Mouse (Mus musculus): ENCODE data around the gene Mon2. TPM values are rescaled to one million over a fixed set of nuclear protein-coding genes. Genes with fewer than 3 reads are reported as not detected.

Mon2 gene
- total and polyA plus RNA-seq, 3 experiments: 33.8 to 38.6 TPM; not detected in 1

DNA sequence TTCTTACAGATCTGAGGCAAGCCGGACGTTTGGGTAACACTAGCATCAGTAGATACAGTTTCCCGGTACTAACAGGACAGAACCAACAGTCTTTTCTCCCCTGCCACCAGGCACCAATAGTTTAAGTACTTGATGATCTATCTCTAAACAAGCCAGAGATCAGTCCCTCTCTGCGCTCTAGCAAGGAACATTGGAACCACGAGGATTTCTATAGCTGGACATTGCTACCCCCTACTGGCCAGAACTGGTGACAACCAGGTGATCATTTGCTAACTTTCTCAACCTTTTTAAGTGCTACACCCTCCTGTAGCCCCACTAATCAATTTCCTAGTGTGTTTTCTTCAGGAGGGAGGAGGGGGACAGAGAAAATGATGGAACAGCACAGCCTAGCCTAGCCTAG, 15.4 kb upstream of the Mon2 start (continued):
- no peak for TF ChIP-seq POLR2A (IDR thresholded peaks at IDR 0.05; ENCODE audit: control insufficient read depth in 1 of 2, insufficient read depth in 1 of 2, low read depth in 1 of 2, low read length in 2 of 2, poor library complexity in 1 of 2)
- peak; percentile 97 for TF ChIP-seq RAD21 (IDR thresholded peaks at IDR 0.05; ENCODE audit: low read depth, low read length)

DNA sequence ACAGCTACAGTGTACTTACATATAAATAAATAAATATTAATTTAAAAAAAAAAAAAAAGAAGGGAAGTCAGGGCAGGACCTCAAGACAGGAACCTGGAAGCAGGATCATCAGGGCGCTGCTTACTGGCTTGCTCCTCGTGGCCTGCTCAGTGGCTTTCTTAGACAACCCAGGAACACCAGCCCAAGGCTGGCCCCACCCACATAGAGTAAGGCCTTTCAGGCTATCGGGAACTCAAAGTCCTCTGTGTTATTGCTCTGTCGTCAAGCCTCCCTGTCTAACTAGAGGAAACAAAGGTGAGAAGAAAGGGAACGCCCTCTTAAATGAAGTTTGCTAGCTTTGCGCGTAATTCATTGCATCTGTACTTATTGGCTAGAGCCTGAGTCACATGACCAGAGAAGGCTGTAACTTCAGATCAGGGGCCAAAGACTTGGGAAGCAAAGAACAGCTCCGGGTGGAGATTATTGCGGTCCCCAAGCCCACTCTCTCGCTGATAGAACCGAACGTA, 13.2 kb upstream of the Mon2 start:
- no peaks in the 10 kb centered on the region for H3K27me3 ChIP-seq (ENCODE audit: control insufficient read depth in 1 of 2, insufficient read depth in 2 of 2, low read length in 2 of 2)
- DNase-seq (ENCODE audit: low read depth, low spot score): no peak

DNA sequence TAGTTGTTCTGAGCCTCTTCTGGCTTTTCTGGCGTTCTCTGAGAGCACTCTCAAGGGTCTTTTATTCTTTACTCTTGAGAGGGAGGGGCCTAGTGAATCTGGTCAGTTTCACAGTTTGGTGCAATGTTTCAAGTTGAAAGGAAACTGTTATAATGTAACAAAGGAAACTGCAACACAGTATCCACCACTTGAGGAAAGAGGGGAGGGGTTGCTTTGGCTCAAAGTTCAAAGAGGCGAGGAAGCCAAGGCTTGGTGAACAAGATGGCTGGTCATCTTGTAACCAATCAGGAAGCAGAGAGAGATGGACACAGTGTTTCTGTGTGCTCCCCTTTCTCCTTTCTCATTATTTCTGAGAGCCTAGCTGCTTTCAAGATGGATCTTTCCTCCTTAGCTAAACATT, 10.5 kb upstream of the Mon2 start:
- no peak overlapping the region for H3K4me3 ChIP-seq (ENCODE audit: control insufficient read depth in 1 of 2, insufficient read depth in 1 of 2, low read depth in 2 of 2, low read length in 2 of 2)
- no peak overlapping the region for H3K27ac ChIP-seq (ENCODE audit: control insufficient read depth, low read depth, low read length)
- no peak for DNase-seq (ENCODE audit: low read depth, low spot score)
- H3K79me2 ChIP-seq (ENCODE audit: control insufficient read depth, insufficient read depth, low read length, poor library complexity): no peaks in the 10 kb centered on the region
- H3K9ac ChIP-seq (ENCODE audit: control insufficient read depth, low read depth, low read length, poor library complexity, severe bottlenecking): no peak overlapping the region
- H3K4me1 ChIP-seq (ENCODE audit: control insufficient read depth in 1 of 2, insufficient read depth in 2 of 2, low read length in 2 of 2): peaks cover 0 to 3% of the 10 kb centered on the region in 2 experiments; a peak in 1 of 4 replicates
- H3K36me3 ChIP-seq (ENCODE audit: control insufficient read depth in 1 of 2, insufficient read depth in 2 of 2, low read length in 2 of 2): 0 out of 4 replicates have a peak, but pooled peaks cover 0 to 2% of the 10 kb centered on the region in 2 experiments
- no peak for TF ChIP-seq RAD21 (IDR thresholded peaks at IDR 0.05; ENCODE audit: low read depth, low read length)
- TF ChIP-seq ZMIZ1 (IDR thresholded peaks at IDR 0.05; ENCODE audit: low read depth, low read length): no peak
- TF ChIP-seq ELF1 (IDR thresholded peaks at IDR 0.05; ENCODE audit: low read depth, low read length): no peak
- TF ChIP-seq POLR2AphosphoS5 (IDR thresholded peaks at IDR 0.05; ENCODE audit: borderline replicate concordance, low read depth, low read length): no peak
- TF ChIP-seq MYC (IDR thresholded peaks at IDR 0.05; ENCODE audit: low read depth, low read length): no peak
- no peak for TF ChIP-seq NRF1 (IDR thresholded peaks at IDR 0.05; ENCODE audit: insufficient read depth, low read depth, low read length, poor library complexity, severe bottlenecking)
- TF ChIP-seq CHD2 (IDR thresholded peaks at IDR 0.05; ENCODE audit: low read length): no peak
- no peak for TF ChIP-seq JUND (IDR thresholded peaks at IDR 0.05; ENCODE audit: low read depth, low read length)
- TF ChIP-seq HCFC1 (IDR thresholded peaks at IDR 0.05; ENCODE audit: low read depth, low read length): no peak
- TF ChIP-seq ZKSCAN1 (IDR thresholded peaks at IDR 0.05; ENCODE audit: low read depth, low read length): no peak
- H3K27me3 ChIP-seq (ENCODE audit: control insufficient read depth in 1 of 2, insufficient read depth in 2 of 2, low read length in 2 of 2): no peaks in the 10 kb centered on the region
- no peaks in the 10 kb centered on the region for H3K9me3 ChIP-seq (replicated peaks; ENCODE audit: insufficient read depth, low read length)

More for the DNA sequence above, 13.2 kb upstream of the Mon2 start:
- H3K36me3 ChIP-seq (ENCODE audit: control insufficient read depth in 1 of 2, insufficient read depth in 2 of 2, low read length in 2 of 2): peaks cover 0 to 6% of the 10 kb centered on the region in 2 experiments; a peak in 2 of 4 replicates
- H3K4me1 ChIP-seq (ENCODE audit: control insufficient read depth in 1 of 2, insufficient read depth in 2 of 2, low read length in 2 of 2): peaks cover 0 to 7% of the 10 kb centered on the region in 2 experiments; a peak in 3 of 4 replicates
- H3K79me2 ChIP-seq (ENCODE audit: control insufficient read depth, insufficient read depth, low read length, poor library complexity): no peaks in the 10 kb centered on the region
- TF ChIP-seq USF2 (IDR thresholded peaks at IDR 0.05; ENCODE audit: borderline replicate concordance in 1 of 2, insufficient read depth in 1 of 2, low read depth in 1 of 2, low read length in 2 of 2) (no peak), MEF2A (IDR thresholded peaks at IDR 0.05; ENCODE audit: extremely low read depth, insufficient replicate concordance, low read depth, low read length, poor library complexity, severe bottlenecking) (no peak), SIN3A (IDR thresholded peaks at IDR 0.05; ENCODE audit: low read length) (no peak), E2F4 (IDR thresholded peaks at IDR 0.05; ENCODE audit: borderline replicate concordance, low read depth, low read length) (no peak), MAX (IDR thresholded peaks at IDR 0.05; ENCODE audit: low read length) (no peak), GABPA (IDR thresholded peaks at IDR 0.05; ENCODE audit: low read depth, low read length) (no peak), USF1 (IDR thresholded peaks at IDR 0.05; ENCODE audit: low read depth, low read length) (0 out of 2 replicates have a peak, but pooled peaks have one; percentile 24), MYB (IDR thresholded peaks at IDR 0.05; ENCODE audit: low read depth, low read length) (no peak)
- no peak overlapping the region for H3K4me3 ChIP-seq (ENCODE audit: control insufficient read depth in 1 of 2, insufficient read depth in 1 of 2, low read depth in 2 of 2, low read length in 2 of 2)
- H3K9me3 ChIP-seq (replicated peaks; ENCODE audit: insufficient read depth, low read length): no peaks in the 10 kb centered on the region
- no peak overlapping the region for H3K27ac ChIP-seq (ENCODE audit: control insufficient read depth, low read depth, low read length)
- H3K9ac ChIP-seq (ENCODE audit: control insufficient read depth, low read depth, low read length, poor library complexity, severe bottlenecking): no peak overlapping the region
